In genomic region chr8:107618499-107618898, GRCm38 (mm10) we compare ENCODE assay signal across 25 mouse cellular contexts. TPM values are rescaled to one million over a fixed set of nuclear protein-coding genes. Genes with fewer than 3 reads are reported as not detected.
A peak's percentile ranks its signal among the peaks of the same experiment; 100 is the strongest.
DNase-seq lines count a peak whose midpoint lies in the region; ATAC-seq and TF ChIP-seq lines count a peak whose summit lies in the region.
"Had no signal": no experiment of that assay in that cellular context is flagged by ENCODE, and none has a peak within 500 bp of the region (broad histone marks: within the 10 kb centered on the region; RNA-seq: fewer than 3 reads in every experiment).

No protein-coding gene starts in this region.

- no peak overlapping the region for H3K4me3 ChIP-seq in forebrain, postnatal 0 days (ENCODE audit: low read depth, low read length)
- H3K4me3 ChIP-seq in forebrain, embryonic 11.5 days (ENCODE audit: low read depth, low read length): no peak overlapping the region
- no peak overlapping the region for H3K4me3 ChIP-seq in lung, postnatal 0 days (ENCODE audit: low read depth, low read length)
- no peak overlapping the region for H3K4me3 ChIP-seq in lung, adult 2 months (replicated peaks; ENCODE audit: extremely low read depth, low read depth, low read length)
- H3K4me3 ChIP-seq: embryonic facial prominence, embryonic 15.5 days; heart, embryonic 10.5 days; limb, embryonic 10.5 days; liver, embryonic 15.5 days; midbrain, embryonic 13.5 days had no signal

- peak; percentile 71 for ATAC-seq in forebrain, postnatal 0 days
- no peak for ATAC-seq in forebrain, embryonic 11.5 days (replicated peaks; ENCODE audit: low FRiP score)
- ATAC-seq in lung, postnatal 0 days: no peak
- ATAC-seq: hindbrain, postnatal 0 days; intestine, embryonic 16.5 days; midbrain, embryonic 13.5 days; Patski had no signal

- no peaks in the 10 kb centered on the region for H3K4me1 ChIP-seq in forebrain, postnatal 0 days (ENCODE audit: insufficient read depth)
- no peaks in the 10 kb centered on the region for H3K4me1 ChIP-seq in forebrain, embryonic 11.5 days (replicated peaks; ENCODE audit: control insufficient read depth, insufficient read depth, low read length)
- H3K4me1 ChIP-seq in lung, postnatal 0 days (ENCODE audit: insufficient read depth, low read depth, low read length): no peaks in the 10 kb centered on the region
- H3K4me1 ChIP-seq in lung, adult 2 months (ENCODE audit: control insufficient read depth, insufficient read depth, low read length): no peaks in the 10 kb centered on the region
- H3K4me1 ChIP-seq: embryonic facial prominence, embryonic 15.5 days; heart, embryonic 10.5 days; midbrain, embryonic 13.5 days had no signal

- WGBS in forebrain, postnatal 0 days: 73% methylated on average over 10 of the region's 10 CpGs
- WGBS in forebrain, embryonic 11.5 days: 87% methylated on average over 10 of the region's 10 CpGs
- WGBS in lung, postnatal 0 days: 62% methylated on average over 10 of the region's 10 CpGs
- WGBS in lung, adult 2 months: 67% methylated on average over 10 of the region's 10 CpGs

- no peaks in the 10 kb centered on the region for H3K9me3 ChIP-seq in forebrain, postnatal 0 days (ENCODE audit: low read length)
- H3K9me3 ChIP-seq in forebrain, embryonic 11.5 days (ENCODE audit: control insufficient read depth, low read length): no peaks in the 10 kb centered on the region
- no peaks in the 10 kb centered on the region for H3K9me3 ChIP-seq in lung, postnatal 0 days (ENCODE audit: low read length)
- H3K9me3 ChIP-seq: embryonic facial prominence, embryonic 15.5 days; G1E; heart, embryonic 10.5 days; limb, embryonic 10.5 days; liver, embryonic 15.5 days; midbrain, embryonic 13.5 days had no signal

- no peak for TF ChIP-seq CTCF in forebrain, postnatal 0 days (IDR thresholded peaks at IDR 0.05; ENCODE audit: low read depth)
- TF ChIP-seq CTCF in lung, postnatal 0 days (IDR thresholded peaks at IDR 0.05): no peak
- no peak for TF ChIP-seq CTCF in lung, adult 2 months (IDR thresholded peaks at IDR 0.05; ENCODE audit: insufficient read depth, low read length)
- no peak for TF ChIP-seq CTCF in brain, embryonic 14.5 days (IDR thresholded peaks at IDR 0.05; ENCODE audit: borderline replicate concordance, extremely low read depth, insufficient read depth, insufficient read length)

- H3K36me3 ChIP-seq in forebrain, postnatal 0 days (ENCODE audit: insufficient read depth): no peaks in the 10 kb centered on the region
- no peaks in the 10 kb centered on the region for H3K36me3 ChIP-seq in forebrain, embryonic 11.5 days (ENCODE audit: control insufficient read depth, insufficient read depth, low read length)
- H3K36me3 ChIP-seq in lung, postnatal 0 days (ENCODE audit: insufficient read depth, low read length): no peaks in the 10 kb centered on the region
- H3K36me3 ChIP-seq: embryonic facial prominence, embryonic 15.5 days; G1E; heart, embryonic 10.5 days; limb, embryonic 10.5 days; liver, embryonic 15.5 days; midbrain, embryonic 13.5 days had no signal

- H3K9ac ChIP-seq in forebrain, postnatal 0 days: no peak overlapping the region
- H3K9ac ChIP-seq in forebrain, embryonic 11.5 days (ENCODE audit: low read length): no peak overlapping the region
- no peak overlapping the region for H3K9ac ChIP-seq in lung, postnatal 0 days (replicated peaks; ENCODE audit: low read depth)
- H3K9ac ChIP-seq: embryonic facial prominence, embryonic 15.5 days; liver, embryonic 15.5 days; midbrain, embryonic 13.5 days had no signal

- peak; percentile 40 for DNase-seq in forebrain, postnatal 0 days
- DNase-seq in forebrain, embryonic 11.5 days (ENCODE audit: low spot score): no peak
- peak; percentile 37 for DNase-seq in heart, postnatal 4 days
- no peak for DNase-seq in heart, adult 8-10 months (ENCODE audit: low spot score)
- DNase-seq in lung, postnatal 0 days (ENCODE audit: low spot score): peak; percentile 21
- no peak for DNase-seq in lung, adult 2 months
- peak; percentile 57 for DNase-seq in brain, embryonic 14.5 days (ENCODE audit: low read depth)
- no peak for DNase-seq in left cerebral cortex, adult 9 months (ENCODE audit: low spot score in 2 of 2)
- DNase-seq: adrenal gland, postnatal 36 days; cerebellum, adult 18-20 months; cerebellum, postnatal 25 days; embryo, embryonic 11 days; gastrocnemius, postnatal 25 days; kidney, postnatal 14 days; liver had no signal

- no peak for TF ChIP-seq POLR2A in lung, adult 2 months (IDR thresholded peaks at IDR 0.05; ENCODE audit: borderline replicate concordance, extremely low read depth, low read depth, low read length)
- TF ChIP-seq POLR2A in brain, embryonic 14.5 days (IDR thresholded peaks at IDR 0.05; ENCODE audit: borderline replicate concordance, extremely low read depth, insufficient read depth, insufficient read length, poor library complexity, severe bottlenecking): no peak

- no peaks in the 10 kb centered on the region for H3K27me3 ChIP-seq in forebrain, postnatal 0 days (ENCODE audit: insufficient read depth, low read length)
- H3K27me3 ChIP-seq in forebrain, embryonic 11.5 days (ENCODE audit: control insufficient read depth, insufficient read depth, low read length): no peaks in the 10 kb centered on the region
- H3K27me3 ChIP-seq in lung, postnatal 0 days (replicated peaks; ENCODE audit: insufficient read depth, low read length): no peaks in the 10 kb centered on the region
- H3K27me3 ChIP-seq: embryonic facial prominence, embryonic 15.5 days; liver, embryonic 15.5 days; midbrain, embryonic 13.5 days; Patski had no signal

- TF ChIP-seq EP300 in lung, postnatal 0 days (IDR thresholded peaks at IDR 0.05): no peak

- H3K4me2 ChIP-seq in forebrain, postnatal 0 days (ENCODE audit: low read depth): no peak overlapping the region
- H3K4me2 ChIP-seq in forebrain, embryonic 11.5 days (ENCODE audit: low read depth, low read length, severe bottlenecking): no peak overlapping the region
- H3K4me2 ChIP-seq in lung, postnatal 0 days (replicated peaks; ENCODE audit: low read depth, low read length): no peak overlapping the region
- H3K4me2 ChIP-seq: embryonic facial prominence, embryonic 15.5 days; liver, embryonic 15.5 days; midbrain, embryonic 13.5 days had no signal

- H3K27ac ChIP-seq in forebrain, postnatal 0 days (ENCODE audit: low read depth, low read length): no peak overlapping the region
- no peak overlapping the region for H3K27ac ChIP-seq in forebrain, embryonic 11.5 days (ENCODE audit: low read depth, low read length)
- H3K27ac ChIP-seq in lung, postnatal 0 days (ENCODE audit: low read length): no peak overlapping the region
- H3K27ac ChIP-seq: embryonic facial prominence, embryonic 15.5 days; heart, embryonic 10.5 days; hindbrain, postnatal 0 days; limb, embryonic 10.5 days; liver, embryonic 15.5 days; midbrain, embryonic 13.5 days; stomach, postnatal 0 days had no signal

RNA-seq across cellular contexts. Expression of gene Psmd7, which starts 30.2 kb away (rescaled TPM):
- total RNA-seq in forebrain, postnatal 0 days (2014; rRNA removed): 38.9 and 41.9 TPM in 2 replicates
- polyA plus RNA-seq in forebrain, postnatal 0 days (2015; fragmentation: Nextera tagmentation; extraction: Ambion mirVana): 248 and 263 TPM in 2 replicates
- polyA plus RNA-seq in forebrain, embryonic 11.5 days (2014; fragmentation: Nextera tagmentation; extraction: Ambion mirVana): 298 and 300 TPM in 2 replicates
- 10 to 100 TPM; 86.7 to 90.6 TPM for total RNA-seq in heart, postnatal 4 days (2021)
- 100 to 1,000 TPM; 103 to 113 (median 104) TPM for total RNA-seq in heart, adult 8-10 months (2022)
- 136 and 141 TPM in 2 replicates for polyA plus RNA-seq in lung, postnatal 0 days (2015; fragmentation: Nextera tagmentation; extraction: Ambion mirVana)
- 39.2 and 52.2 TPM in 2 replicates for polyA plus RNA-seq in lung, adult 2 months (2012; rRNA removed)
- polyA plus RNA-seq in brain, embryonic 14.5 days (2012; rRNA removed): 117 and 127 TPM in 2 replicates

Comparison
In these comparisons a context has a peak if more than half of its experiments do, and no peak if none do; other contexts are left out.
1. DNase-seq: peak in forebrain, postnatal 0 days (single experiment), heart, postnatal 4 days (single experiment), lung, postnatal 0 days (single experiment) and brain, embryonic 14.5 days (single experiment); none in forebrain, embryonic 11.5 days (single experiment), heart, adult 8-10 months (single experiment), lung, adult 2 months (single experiment) and left cerebral cortex, adult 9 months (0 of 2).